Mouse (Mus musculus): ENCODE data around the gene Dact1.

The Dact1 gene

GRCm38 (mm10) chr12:71309581-71310067 lies at the start of gene Dact1:
TSS of gene Dact1 (plus strand) at chr12:71309884.
- peak; percentile 86 to 93 for DNase-seq (ENCODE audit: inconsistent age in 2 of 2, low spot score in 1 of 2)

GRCm38 (mm10) chr12:71264211-71264610 lies 45.5 kb upstream of the Dact1 start:
- no peak for DNase-seq (ENCODE audit: inconsistent age in 2 of 2, low spot score in 1 of 2)

GRCm38 (mm10) chr12:71269367-71269766 lies 40.3 kb upstream of the Dact1 start:
- no peak for DNase-seq (ENCODE audit: inconsistent age in 2 of 2, low spot score in 1 of 2)

- DNase-seq (ENCODE audit: inconsistent age in 2 of 2, low spot score in 1 of 2), result no peak
Measured at GRCm38 (mm10) chr12:71271131-71271530, 38.6 kb upstream of the Dact1 start.

- no peak for DNase-seq (ENCODE audit: inconsistent age in 2 of 2, low spot score in 1 of 2)
Measured at GRCm38 (mm10) chr12:71274519-71275237, 35.0 kb upstream of the Dact1 start.

- no peak for DNase-seq (ENCODE audit: inconsistent age in 2 of 2, low spot score in 1 of 2)
Measured at GRCm38 (mm10) chr12:71275906-71276595, 33.6 kb upstream of the Dact1 start.

GRCm38 (mm10) chr12:71279521-71280262 lies 30.0 kb upstream of the Dact1 start:
- DNase-seq (ENCODE audit: inconsistent age in 2 of 2, low spot score in 1 of 2), result no peak

GRCm38 (mm10) chr12:71281201-71281768 lies 28.4 kb upstream of the Dact1 start:
- DNase-seq (ENCODE audit: inconsistent age in 2 of 2, low spot score in 1 of 2), result no peak

GRCm38 (mm10) chr12:71285399-71285798 lies 24.3 kb upstream of the Dact1 start:
- DNase-seq (ENCODE audit: inconsistent age in 2 of 2, low spot score in 1 of 2), result no peak

GRCm38 (mm10) chr12:71290460-71290859 lies 19.2 kb upstream of the Dact1 start:
- no peak for DNase-seq (ENCODE audit: inconsistent age in 2 of 2, low spot score in 1 of 2)

GRCm38 (mm10) chr12:71293960-71294942 lies 15.4 kb upstream of the Dact1 start:
- DNase-seq (ENCODE audit: inconsistent age in 2 of 2, low spot score in 1 of 2), result no peak

GRCm38 (mm10) chr12:71296849-71297535 lies 12.7 kb upstream of the Dact1 start:
- DNase-seq (ENCODE audit: inconsistent age in 2 of 2, low spot score in 1 of 2), result no peak

GRCm38 (mm10) chr12:71310068-71310931 lies 616 bp downstream of the Dact1 start:
- peak; percentile 32 to 81 for DNase-seq (ENCODE audit: inconsistent age in 2 of 2, low spot score in 1 of 2)

GRCm38 (mm10) chr12:71311237-71311887 lies 1.7 kb downstream of the Dact1 start:
- peak; percentile 77 to 94 for DNase-seq (ENCODE audit: inconsistent age in 2 of 2, low spot score in 1 of 2)

- DNase-seq (ENCODE audit: inconsistent age in 2 of 2, low spot score in 1 of 2), result no peak
Measured at GRCm38 (mm10) chr12:71318239-71318638, 8.6 kb downstream of the Dact1 start.

GRCm38 (mm10) chr12:71319536-71319935 lies 9.9 kb downstream of the Dact1 start:
- DNase-seq (ENCODE audit: inconsistent age in 2 of 2, low spot score in 1 of 2), result no peak

GRCm38 (mm10) chr12:71332646-71333045 lies 23.0 kb downstream of the Dact1 start:
- no peak for DNase-seq (ENCODE audit: inconsistent age in 2 of 2, low spot score in 1 of 2)

- DNase-seq (ENCODE audit: inconsistent age in 2 of 2, low spot score in 1 of 2), result no peak
Measured at GRCm38 (mm10) chr12:71333561-71333960, 23.9 kb downstream of the Dact1 start.

All from adrenal gland, adult (tissue).